Mouse (Mus musculus) T-helper 17 cell (primary cell): Measurements from ENCODE around the gene Pgm2.

Experiments
- in situ Hi-C, 2 experiments: fragments of 300-600 bp; cut with MboI, MseI; formaldehyde crosslinking; loops; 1 replicate in 1 of 2; 2 replicates in 1 of 2; pipeline ENCODE4 v1.15.1; 2025; ENCODE audit warnings: high pct_unique_total_duplicates in 2 of 2

Gene Pgm2

DNA sequence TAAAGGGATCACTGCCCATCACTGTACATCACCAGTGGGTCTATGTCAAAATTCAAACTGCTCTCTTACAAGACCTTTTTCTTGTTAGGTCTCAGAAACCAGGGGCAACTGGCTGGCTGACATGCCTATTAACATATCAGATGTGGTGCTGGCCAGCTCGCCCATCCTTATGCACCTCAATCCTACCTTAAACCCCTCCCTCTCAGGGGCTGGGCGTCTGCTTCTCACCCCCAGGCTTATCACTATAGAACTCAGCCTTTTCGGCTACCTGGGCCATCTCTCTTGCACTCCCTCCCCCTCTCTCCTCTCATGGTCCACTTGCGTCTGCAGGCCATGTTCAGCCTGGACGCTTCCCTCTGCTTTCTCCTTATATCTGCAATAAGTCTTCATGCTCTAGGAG is 38.8 kb downstream of the Pgm2 start:
- in situ Hi-C loops = no loop called here

DNA sequence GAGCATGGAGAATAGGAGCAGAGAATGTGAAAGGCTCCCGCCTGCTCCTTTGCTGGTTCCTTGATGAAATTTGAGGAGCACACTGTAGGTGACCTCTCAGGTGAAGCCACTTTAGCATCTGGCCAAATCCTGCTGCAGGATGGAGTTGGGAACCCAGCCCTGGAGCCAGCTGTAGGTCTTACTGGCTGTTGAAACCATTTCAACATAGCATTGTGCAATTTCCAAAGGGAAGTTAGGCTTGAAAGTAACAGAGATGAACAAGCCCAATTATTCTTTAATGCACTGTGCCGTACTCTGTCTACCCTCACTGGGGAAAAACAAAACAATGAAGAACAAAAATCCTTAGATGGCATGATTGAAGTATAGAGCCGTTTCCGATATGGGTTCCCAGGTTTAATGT is 41.2 kb downstream of the Pgm2 start:
- in situ Hi-C loops = no loop called here

DNA sequence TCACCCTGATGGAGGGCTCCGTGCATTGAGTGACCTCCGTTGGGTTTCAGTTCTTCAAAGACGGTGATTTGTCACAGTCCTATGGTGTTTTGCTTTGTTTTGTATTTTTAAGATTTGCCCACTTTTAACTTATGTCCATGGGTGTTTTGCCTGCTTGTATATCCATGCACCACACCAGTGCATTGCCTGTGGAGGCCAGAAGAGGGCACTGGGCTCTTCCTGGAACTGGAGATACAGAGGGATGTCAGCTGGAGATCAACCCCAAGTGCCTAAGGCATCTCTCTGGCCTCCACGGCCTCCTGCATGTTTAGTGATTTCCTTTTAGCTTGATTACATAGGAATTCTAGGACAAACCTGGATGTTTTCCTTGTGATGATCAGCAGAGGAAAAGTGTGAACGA is 43.6 kb downstream of the Pgm2 start:
- in situ Hi-C loops = no loop called here

DNA sequence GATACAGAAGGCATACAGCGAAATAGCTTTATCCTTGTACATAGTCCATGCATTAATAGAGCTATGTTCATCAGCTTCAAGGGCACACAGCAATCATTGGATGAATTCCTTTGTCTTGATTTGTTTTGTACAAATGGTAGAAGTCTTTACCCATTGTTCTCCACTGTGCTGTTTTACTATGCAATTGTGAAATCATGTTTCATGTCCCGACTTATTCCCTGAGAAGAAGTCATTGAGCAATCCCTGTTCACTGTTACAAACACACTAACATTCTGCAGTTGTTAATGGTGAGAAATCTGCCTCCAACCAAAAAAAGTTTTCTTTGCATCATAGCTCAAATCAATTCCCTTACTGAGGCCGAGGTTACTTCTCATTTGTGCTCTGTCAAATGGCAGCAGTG is 47.5 kb downstream of the Pgm2 start:
- in situ Hi-C loops = no loop called here

DNA sequence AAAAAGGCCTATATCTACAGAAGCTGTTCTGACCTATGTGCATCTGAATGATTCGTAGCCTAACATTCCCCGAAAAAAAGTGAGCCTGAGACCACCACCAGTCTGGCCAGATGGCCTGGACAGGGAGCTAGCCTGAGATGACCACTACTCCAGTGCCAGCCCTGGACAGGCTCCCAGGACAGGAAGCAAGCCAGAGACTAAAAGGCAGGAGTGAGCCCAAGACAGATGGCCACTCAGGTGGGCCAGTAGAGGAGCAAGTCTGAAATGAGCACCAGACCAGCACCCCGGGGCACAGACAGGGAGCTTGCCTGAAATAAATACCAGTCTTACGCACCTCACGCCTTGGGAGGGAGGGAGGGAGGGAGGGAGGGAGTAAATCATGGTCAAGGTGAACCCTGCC is 51.6 kb downstream of the Pgm2 start:
- in situ Hi-C loops = no loop called here

DNA sequence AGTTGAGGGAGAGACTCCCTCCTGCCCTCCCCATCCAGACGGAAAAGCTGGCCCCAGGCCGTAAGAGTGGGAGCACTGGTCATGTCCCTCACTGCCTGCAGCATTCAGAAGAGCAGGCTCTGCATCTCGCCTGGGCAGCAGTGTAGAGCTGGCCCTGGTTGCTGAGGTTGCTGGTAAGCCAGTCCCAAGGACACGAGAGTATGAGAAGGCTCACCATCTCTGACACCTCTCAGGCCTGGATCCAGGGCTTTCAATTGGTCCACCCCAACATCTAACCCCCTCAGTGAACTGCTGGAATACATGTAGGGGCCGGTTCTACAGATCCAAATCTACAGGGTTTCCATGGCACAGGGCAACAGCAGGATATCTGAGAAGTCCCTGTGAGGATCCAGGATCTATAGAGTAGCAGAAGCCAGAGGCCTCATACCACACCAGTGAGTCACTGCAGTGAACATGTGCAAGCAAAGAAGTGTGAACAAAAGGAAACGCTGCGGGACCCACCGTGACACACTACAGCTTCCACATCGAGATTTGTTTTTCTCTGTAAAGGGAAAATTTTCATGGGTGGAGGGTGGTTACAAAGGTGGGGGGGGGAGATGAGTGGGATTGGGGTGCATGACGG is 53.7 kb downstream of the Pgm2 start:
- in situ Hi-C loops = loop anchor here in 1 of 2 experiments (5.0 kb wide), 1 partner anchor 54 kb away; the partner anchor contains the start of gene Pgm2

DNA sequence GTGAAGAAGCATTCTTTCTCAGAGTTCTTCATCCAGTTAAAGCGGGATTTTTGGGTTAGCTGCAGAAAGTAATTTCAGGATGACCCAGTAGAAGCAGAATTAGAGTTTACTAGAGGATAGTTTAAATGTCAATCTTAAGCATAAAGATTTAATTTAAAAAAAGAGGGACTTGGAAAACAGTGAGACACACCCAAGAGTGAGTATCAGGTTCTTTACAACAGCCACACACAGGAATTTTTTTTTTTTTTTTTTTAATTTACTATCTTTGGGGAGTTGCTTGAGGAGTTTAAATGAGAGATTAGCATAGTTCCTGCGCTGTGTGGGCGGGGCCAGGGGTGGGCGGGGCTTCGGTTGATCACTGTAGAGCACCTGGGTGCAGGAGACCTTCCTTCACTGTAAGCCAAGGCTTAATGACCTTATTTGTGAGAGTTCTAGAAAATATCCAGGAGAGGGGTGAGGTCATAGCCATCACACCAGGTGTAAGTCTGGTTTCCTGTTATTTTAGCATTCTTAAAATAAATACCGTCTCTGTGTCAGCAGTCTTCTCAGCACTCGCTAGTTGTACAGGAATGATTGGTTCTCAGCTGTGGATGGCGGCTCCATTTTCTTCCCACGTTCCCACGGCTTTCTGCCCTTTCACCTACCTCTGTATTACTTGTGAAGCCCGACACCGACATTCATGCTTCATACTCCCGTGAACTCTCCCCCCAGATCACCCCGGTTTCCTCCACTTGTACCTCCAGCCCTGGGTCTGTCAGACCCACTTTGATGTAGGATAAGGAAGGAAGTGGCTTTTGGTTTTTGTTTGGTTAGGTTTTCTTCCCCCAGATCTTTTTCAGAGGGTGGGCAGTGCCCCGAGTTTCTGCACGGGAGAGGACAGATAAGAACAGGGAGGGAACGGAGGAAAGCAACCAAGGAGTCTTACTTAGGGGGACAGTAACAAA is 56.7 kb downstream of the Pgm2 start:
- in situ Hi-C loops = loop anchor here in 1 of 2 experiments (5.0 kb wide), 1 partner anchor 57 kb away; the partner anchor contains the start of gene Pgm2

DNA sequence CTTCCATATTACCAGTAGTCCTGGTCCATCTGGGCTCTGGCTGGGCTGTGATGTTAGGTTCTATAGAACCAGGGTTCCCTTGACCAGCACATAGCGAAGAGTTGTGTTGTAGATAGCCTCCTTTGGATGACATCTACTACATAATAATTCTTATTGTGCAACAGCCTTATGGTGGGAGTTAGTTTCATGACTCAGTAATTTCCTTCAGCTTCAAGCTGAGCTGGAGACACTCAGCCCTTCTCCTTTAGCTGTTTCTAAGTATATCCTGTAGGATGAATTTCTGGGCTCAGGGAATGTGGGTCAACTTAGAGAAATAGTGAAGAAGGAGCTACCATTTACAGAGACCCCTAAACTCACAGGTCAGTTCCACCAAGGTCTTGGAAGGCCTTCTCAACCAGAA is 60.6 kb downstream of the Pgm2 start:
- in situ Hi-C loops = no loop called here

DNA sequence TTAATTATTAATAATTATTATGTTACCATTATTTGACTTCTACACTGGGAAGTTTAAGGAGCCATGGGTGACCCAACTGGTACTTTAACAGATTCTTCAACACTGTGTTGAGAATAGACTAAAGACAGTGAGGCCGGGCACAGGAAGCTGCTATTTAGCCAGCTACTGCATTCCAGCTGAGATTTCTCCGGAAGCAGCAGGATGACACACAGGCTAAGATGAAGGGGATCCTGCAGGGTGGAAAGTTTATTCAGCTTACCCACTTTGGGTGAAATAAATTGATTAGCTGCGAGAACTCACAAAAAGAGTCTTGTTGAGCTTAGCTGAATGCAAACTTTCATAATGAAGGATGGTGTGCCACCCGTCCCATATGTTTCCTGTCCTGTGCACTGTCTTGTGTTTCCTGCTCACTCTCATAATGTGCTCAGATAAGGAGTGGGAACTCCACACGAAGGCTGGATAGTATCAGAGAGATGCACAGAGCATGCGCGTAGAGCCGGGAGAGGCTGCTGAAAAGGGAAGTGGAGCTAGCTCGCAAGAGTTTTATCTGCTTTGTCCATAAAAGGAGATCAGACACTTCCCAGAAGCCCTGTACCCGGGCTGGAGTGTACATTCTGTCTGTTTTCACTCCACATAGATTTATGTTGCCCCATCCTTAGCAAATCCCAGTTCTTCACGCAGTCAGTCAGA is 63.3 kb downstream of the Pgm2 start, which contains the start of gene Tbc1d1:
Gene Tbc1d1, plus strand, starts transcription at position 445 of the 690 bp plus-strand sequence.
- in situ Hi-C loops = no loop called here

DNA sequence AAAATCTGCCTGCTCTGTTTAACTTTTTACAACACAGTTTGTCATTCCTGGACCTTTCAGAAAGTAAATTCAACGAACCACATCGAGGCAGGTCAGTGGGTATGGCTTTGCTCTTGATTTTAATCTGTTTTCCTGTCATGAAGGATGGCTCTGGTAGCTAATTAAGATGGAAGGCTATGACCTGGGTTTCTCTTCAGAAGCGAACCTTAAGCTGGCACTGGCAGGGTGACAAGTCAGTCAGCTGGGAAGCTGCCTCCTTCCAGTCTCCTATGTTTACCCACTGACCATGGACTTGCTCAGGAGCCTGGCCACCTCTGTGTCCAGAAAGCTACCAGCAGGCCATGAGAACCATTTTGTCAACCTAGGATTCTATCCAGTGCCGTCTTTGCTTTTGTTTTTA is 63.8 kb downstream of the Pgm2 start:
- in situ Hi-C loops = no loop called here

DNA sequence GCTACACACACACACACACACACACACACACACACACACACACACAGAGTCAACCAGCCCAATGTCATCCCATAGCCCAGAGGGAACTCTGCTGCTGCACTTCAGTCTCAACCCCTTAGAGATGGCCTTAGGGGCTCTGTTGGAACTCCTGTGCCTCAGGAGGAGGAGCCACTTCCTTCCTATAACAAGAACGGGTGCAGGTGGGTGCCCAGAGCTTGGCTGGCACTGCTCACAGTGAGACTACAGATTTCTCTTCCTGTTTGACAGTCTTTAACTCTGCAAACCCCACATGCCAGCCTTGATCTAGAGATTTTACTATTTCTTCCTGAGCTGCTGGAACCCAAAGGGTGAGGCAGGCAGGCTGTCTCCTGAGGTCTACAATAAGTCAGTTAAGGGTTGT is 65.2 kb downstream of the Pgm2 start:
- in situ Hi-C loops = no loop called here

DNA sequence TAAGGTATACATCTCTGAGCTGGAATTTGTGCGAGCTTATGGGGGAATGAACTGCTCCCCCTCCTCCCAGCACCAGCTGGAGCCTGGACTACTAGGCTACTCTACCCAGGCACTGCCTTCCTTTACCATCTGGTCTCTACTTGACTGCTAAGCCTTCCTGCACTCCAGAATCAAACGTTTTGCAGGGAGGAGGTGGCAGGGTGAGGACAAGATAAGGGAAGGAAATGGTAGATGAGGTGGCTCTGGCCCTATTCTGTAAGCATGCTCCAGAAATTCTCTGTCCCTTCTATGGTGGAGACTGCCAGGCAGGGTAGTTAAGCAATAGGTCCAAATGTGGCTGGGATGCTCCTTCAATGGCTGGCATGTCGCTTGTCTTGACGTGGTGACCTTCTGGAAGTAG is 65.8 kb downstream of the Pgm2 start:
- in situ Hi-C loops = no loop called here

DNA sequence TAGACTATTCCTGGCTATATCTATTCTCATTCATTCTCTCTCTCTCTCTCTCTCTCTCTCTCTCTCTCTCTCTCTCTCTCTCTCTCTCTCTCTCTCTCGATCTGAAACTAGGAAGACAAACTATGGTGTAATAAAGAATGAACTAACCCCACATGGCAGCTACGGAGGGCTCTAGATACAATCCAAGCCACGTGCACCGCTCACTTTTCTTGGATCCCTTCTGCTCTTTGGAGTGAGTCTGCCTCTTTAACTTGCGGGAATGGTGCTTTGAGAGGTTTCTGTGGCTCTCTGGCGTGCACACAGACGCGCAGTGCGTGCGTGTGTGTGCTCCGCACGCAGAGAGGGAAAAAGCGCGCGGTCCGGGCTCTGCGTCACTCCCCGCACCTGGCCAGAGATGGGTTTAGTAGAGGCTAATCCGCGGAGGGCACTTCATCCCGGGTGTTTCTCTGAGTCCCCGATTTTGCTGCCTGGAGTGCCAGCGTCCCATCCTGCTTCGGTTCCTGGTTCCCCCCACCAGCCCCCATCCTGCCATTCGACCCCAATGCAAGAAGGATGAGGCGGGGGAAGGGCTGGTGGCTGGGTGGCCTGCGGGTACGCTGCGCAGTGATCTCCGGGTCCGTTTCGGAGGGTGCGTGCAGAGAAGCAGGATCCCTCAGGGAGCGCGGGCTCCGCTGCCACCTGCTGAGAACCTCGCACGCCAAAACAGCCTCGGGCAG is 66.5 kb downstream of the Pgm2 start:
- in situ Hi-C loops = no loop called here

DNA sequence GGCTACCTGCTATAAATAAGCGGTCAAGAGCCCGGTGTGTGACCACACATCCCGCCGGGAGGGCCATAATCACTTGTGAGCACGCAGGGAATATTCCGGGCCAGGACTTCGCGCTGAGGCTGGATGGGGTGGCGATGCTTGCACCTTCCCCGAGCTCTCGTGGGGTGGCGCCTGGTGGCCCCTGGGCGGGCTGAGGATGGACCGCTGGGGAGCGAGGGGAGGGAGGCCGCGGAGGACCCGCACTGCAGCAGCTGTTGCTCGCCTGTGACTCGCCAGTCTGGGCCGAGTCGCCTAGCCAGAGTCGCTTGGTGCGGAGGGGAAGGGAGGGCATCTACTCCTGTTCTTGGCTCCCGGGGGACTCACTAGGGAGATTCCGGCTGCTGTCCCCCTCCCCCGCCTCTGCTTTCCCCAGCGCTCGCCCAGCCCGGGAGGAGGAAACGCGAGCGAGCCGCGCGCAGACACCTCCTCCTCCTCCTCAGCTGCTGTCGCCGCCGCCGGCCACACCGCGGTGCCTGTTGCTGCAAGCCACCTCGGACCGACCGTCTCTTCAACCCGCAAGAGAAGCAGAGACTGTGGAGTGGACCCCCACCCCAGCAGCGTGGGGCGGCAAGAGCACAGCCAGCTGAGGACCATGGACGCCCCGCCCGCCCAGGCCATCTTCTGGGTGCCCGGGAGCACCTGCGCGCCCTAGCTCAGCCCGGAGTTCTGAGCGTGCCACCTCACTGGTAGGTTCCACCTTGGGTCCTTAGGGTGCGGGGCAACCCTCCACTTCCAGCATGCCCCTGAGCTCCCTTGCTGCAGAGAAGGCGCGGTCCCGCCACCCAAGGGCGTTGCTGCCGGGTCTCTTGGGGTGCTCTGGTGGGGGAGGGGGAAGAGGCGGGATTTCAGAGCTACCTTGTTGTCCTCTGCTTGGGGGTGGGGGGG is 67.3 kb downstream of the Pgm2 start:
- in situ Hi-C loops = loop anchor here in 1 of 2 experiments (5.0 kb wide), 1 partner anchor 77 kb away; no protein-coding TSS in a partner anchor

DNA sequence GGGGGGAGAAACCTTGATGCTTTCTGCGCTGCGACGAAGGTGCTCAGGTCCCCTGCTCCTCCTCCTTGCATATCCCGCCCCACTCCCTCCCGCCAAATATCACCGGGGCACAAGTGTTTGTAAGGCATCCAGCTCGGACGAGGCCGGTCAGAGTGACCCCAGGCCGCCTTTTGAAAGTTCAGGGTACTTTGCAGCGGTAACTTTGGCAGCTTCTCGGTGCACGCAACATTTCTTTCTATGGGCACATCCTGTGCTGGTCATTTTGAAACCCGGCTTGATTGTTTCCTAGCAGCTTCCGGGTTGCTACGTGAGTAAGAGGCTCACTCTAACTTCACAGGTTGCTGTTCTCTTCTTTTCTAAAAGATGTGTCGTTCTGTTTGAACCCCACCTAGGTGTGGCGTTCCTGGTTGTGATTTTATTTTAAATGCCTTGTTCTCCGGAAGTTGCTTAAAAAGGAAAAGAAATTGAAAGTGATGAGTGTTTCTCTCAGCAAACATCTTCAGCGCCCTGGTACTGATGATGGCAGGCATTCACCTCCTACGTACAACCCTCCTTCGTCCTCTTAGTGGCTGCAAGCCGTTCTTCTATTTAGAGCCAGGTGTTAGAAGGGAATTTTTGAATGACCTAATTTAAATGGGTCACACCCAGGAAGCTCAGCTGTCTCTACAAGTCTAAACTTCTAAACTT is 68.1 kb downstream of the Pgm2 start:
- in situ Hi-C loops = loop anchor here in 1 of 2 experiments (5.0 kb wide), 1 partner anchor 76 kb away; no protein-coding TSS in a partner anchor

DNA sequence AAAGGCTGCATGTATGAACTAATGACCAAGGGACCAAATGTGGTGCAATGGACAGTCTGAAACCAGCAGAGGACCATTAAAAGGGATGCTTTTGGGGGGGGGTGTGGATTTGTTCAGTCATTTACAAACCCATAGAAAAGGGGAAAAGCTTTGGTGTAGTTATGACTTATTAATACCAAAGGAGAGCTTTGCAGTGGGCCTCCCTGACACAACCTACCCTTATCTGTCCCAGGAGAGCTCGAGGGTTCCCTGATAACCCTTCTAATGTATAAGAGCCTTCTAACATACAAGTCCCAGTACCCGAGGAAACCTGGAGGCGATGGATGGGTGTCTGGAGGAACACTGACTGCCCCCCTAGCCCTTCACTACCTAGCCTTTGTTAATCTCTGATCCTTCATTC is 69.2 kb downstream of the Pgm2 start:
- in situ Hi-C loops = loop anchor here in 1 of 2 experiments (5.0 kb wide), 1 partner anchor 75 kb away; no protein-coding TSS in a partner anchor

DNA sequence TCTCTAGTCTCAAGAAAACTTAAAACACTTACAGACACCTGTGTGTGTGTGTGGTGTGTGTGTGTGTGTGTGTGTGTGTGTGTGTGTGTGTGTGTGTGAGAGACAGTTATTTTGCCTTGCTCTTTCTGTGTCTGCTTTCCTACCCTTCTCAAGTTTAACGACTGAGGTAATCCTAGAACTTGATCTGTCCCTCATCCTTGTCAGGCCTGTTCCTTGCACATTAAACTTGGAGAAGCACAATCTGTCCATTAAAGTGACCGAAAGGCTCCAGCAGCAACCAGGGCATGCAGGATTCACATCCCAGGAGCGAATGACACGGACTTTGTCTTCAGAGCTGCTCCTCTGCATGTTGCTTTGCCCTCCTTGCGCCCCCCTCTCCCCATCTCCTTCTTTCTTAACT is 69.8 kb downstream of the Pgm2 start:
- in situ Hi-C loops = loop anchor here in 1 of 2 experiments (5.0 kb wide), 1 partner anchor 75 kb away; no protein-coding TSS in a partner anchor

DNA sequence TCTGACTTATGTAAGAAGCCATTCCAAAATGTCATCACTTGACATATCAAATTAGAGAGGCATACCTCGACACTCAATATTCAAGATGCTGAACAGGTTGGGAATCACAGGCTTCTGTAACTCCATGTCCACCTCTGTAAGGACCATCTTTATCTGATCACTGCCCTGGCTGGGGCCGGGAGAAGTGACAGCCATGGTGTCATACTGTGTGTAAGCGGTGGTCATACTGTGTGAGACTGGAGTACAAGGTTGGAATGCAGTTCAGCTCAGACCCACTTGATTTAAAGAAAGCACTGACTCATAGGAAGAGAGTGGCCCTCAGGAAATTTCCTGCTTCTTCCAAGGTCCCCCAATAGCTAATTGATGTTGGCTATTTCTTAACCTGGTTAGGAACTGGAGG is 71.7 kb downstream of the Pgm2 start:
- in situ Hi-C loops = loop anchor here in 1 of 2 experiments (5.0 kb wide), 1 partner anchor 73 kb away; no protein-coding TSS in a partner anchor

DNA sequence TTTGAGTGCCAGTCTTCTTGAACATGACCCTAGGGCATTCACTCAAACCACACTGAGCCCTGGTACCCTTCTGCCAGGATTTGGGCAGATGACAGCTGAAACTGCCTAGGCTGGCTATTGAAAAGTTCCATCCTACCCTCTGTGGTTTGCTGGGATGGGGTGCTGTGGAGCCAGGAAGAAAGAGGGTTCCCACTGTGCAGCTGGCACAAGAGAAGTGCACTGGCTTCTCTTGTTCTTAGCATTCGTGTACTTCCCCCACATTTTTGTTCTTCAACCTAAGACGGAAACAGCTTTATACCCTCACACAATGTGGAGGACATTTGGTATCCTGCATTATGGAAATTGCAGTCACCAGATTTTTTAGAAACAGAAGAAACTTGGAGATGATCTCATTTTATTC is 73.1 kb downstream of the Pgm2 start:
- in situ Hi-C loops = no loop called here
